Mouse (Mus musculus) heart, embryonic 12.5 days (tissue): ENCODE results near the gene Stoml2. TPM values are rescaled to one million over a fixed set of nuclear protein-coding genes. Genes with fewer than 3 reads are reported as not detected.
"Not testable (repeated sequence)": the region's sequence is repeated elsewhere in the genome, so short reads cannot be mapped to it uniquely, and the experiment has no call there.

Experiments
- ATAC-seq: fragments of 200-750 bp; cut with Nextera tagmentation; 2 replicates; pipeline ENCODE4 v1.8.0; 2017; ENCODE audit warnings: moderate TSS enrichment, moderate library complexity; ENCODE audit not compliant: insufficient number of reproducible peaks, low FRiP score
- H3K27ac ChIP-seq: fragments of 300-500 bp; sonication (generic); 2 replicates; pipeline ENCODE4 v1.5.1; 2016; ENCODE audit warnings: mild to moderate bottlenecking, moderate library complexity; ENCODE audit not compliant: poor library complexity, severe bottlenecking
- H3K27me3 ChIP-seq: fragments of 300-500 bp; sonication (generic); replicated peaks from 2 replicates; pipeline ENCODE4 v1.6.1; 2016; ENCODE audit warnings: mild to moderate bottlenecking, moderate library complexity
- H3K36me3 ChIP-seq: fragments of 300-500 bp; sonication (generic); 2 replicates; pipeline ENCODE4 v1.6.1; 2016; ENCODE audit warnings: mild to moderate bottlenecking, moderate library complexity
- H3K4me1 ChIP-seq: fragments of 300-500 bp; sonication (generic); replicated peaks from 2 replicates; pipeline ENCODE4 v1.6.1; 2016; ENCODE audit warnings: mild to moderate bottlenecking
- H3K4me2 ChIP-seq: fragments of 300-500 bp; sonication (generic); 2 replicates; pipeline ENCODE4 v1.6.1; 2016; ENCODE audit warnings: mild to moderate bottlenecking, moderate library complexity
- H3K4me3 ChIP-seq: fragments of 300-500 bp; sonication (generic); 2 replicates; pipeline ENCODE4 v1.5.1; 2016; ENCODE audit warnings: mild to moderate bottlenecking
- H3K9ac ChIP-seq: fragments of 300-500 bp; sonication (generic); 2 replicates; pipeline ENCODE4 v1.6.1; 2016; ENCODE audit warnings: mild to moderate bottlenecking, moderate library complexity
- H3K9me3 ChIP-seq: fragments of 300-500 bp; sonication (generic); replicated peaks from 2 replicates; pipeline ENCODE4 v1.6.1; 2016; ENCODE audit warnings: mild to moderate bottlenecking, moderate library complexity
- WGBS: fragments of 180-500 bp; shearing (Covaris S2); methylation state at CpG from one replicate; pipeline ENCODE4 v1.1.7; 2016; 5-methylcytosine and 5-hydroxymethylcytosine counted together
- polyA plus RNA-seq: library from polyadenylated mRNA; unstranded; fragments of >200 nt; fragmentation: Nextera tagmentation; extraction: Ambion mirVana; gene quantifications from 2 replicates; pipeline ENCODE4 v1.2.1, GENCODE M21; 2016

Gene Stoml2
- polyA plus RNA-seq, 1 experiment from 2014 or later: 208 TPM

GRCm38 (mm10) chr4:43001272-43001671 lies 30.2 kb downstream of the Stoml2 start:
- no peak overlapping the region for H3K4me2 ChIP-seq
- H3K4me1 ChIP-seq: peaks cover 20% of the 10 kb centered on the region
- no peaks in the 10 kb centered on the region for H3K27me3 ChIP-seq
- ATAC-seq: no peak
- H3K36me3 ChIP-seq: peaks cover 12% of the 10 kb centered on the region; the same call in 1 of the 2 replicates
- H3K9me3 ChIP-seq: no peaks in the 10 kb centered on the region
- no peak overlapping the region for H3K4me3 ChIP-seq
- WGBS: 77% methylated on average over 2 of the region's 2 CpGs
- H3K9ac ChIP-seq: no peak overlapping the region
- H3K27ac ChIP-seq: no peak overlapping the region

GRCm38 (mm10) chr4:43000141-43000986 lies 31.1 kb downstream of the Stoml2 start, which contains the start of gene Vcp:
TSS of gene Vcp (minus strand) at chr4:43000507.
- H3K4me2 ChIP-seq: peak within 1 kb of the TSS; percentile 65
- peaks cover 20% of the 10 kb centered on the region for H3K4me1 ChIP-seq
- not testable (repeated sequence) for H3K9me3 ChIP-seq, H3K27me3 ChIP-seq
- peak; percentile 98 for ATAC-seq
- peaks cover 19% of the 10 kb centered on the region for H3K36me3 ChIP-seq
- peak within 1 kb of the TSS; percentile 99 for H3K9ac ChIP-seq
- H3K27ac ChIP-seq: peak within 1 kb of the TSS; percentile 100
- WGBS: under 1% methylated on average over 52 of the region's 56 CpGs
- peak within 1 kb of the TSS; percentile 97 for H3K4me3 ChIP-seq

- peak overlapping the region; percentile 97 for H3K4me3 ChIP-seq
- peak overlapping the region; percentile 99 for H3K9ac ChIP-seq
- H3K36me3 ChIP-seq: peaks cover 19% of the 10 kb centered on the region
- peaks cover 20% of the 10 kb centered on the region for H3K4me1 ChIP-seq
- H3K27ac ChIP-seq: peak overlapping the region; percentile 100
- H3K4me2 ChIP-seq: peak overlapping the region; percentile 65
- no peaks in the 10 kb centered on the region for H3K27me3 ChIP-seq
- H3K9me3 ChIP-seq: no peaks in the 10 kb centered on the region
- WGBS: under 1% methylated on average over 51 of the region's 51 CpGs
- ATAC-seq: peak; percentile 90
Measured at GRCm38 (mm10) chr4:42999451-43000140, 31.9 kb downstream of the Stoml2 start.

- Histone ChIP-seq H3K4me2 (peak overlapping the region; percentile 65), H3K27me3 (no peaks in the 10 kb centered on the region), H3K36me3 (peaks cover 32% of the 10 kb centered on the region), H3K4me3 (peak overlapping the region; percentile 97), H3K4me1 (peaks cover 20% of the 10 kb centered on the region), H3K27ac (peak overlapping the region; percentile 83), H3K9ac (peak overlapping the region; percentile 99), H3K9me3 (no peaks in the 10 kb centered on the region)
- no peak for ATAC-seq
- WGBS: 46% methylated on average over 2 of the region's 2 CpGs
Measured at GRCm38 (mm10) chr4:42998022-42998421, 33.5 kb downstream of the Stoml2 start.

- H3K4me3 ChIP-seq: no peak overlapping the region
- ATAC-seq: no peak
- no peaks in the 10 kb centered on the region for H3K9me3 ChIP-seq
- H3K4me1 ChIP-seq: no peaks in the 10 kb centered on the region
- no peaks in the 10 kb centered on the region for H3K27me3 ChIP-seq
- H3K4me2 ChIP-seq: no peak overlapping the region
- no peak overlapping the region for H3K9ac ChIP-seq
- WGBS: 87% methylated on average over 1 of the region's 1 CpGs
- no peak overlapping the region for H3K27ac ChIP-seq
- peaks cover 98% of the 10 kb centered on the region for H3K36me3 ChIP-seq
Measured at GRCm38 (mm10) chr4:42988296-42988695, 43.2 kb downstream of the Stoml2 start.

GRCm38 (mm10) chr4:42980467-42980866 lies 51.0 kb downstream of the Stoml2 start:
- WGBS: 91% methylated on average over 8 of the region's 8 CpGs
- peaks cover 81% of the 10 kb centered on the region for H3K36me3 ChIP-seq
- ATAC-seq, H3K27ac ChIP-seq, H3K4me1 ChIP-seq, H3K4me3 ChIP-seq, H3K27me3 ChIP-seq, H3K4me2 ChIP-seq, H3K9me3 ChIP-seq, H3K9ac ChIP-seq: not testable (repeated sequence)

GRCm38 (mm10) chr4:42978062-42978461 lies 53.4 kb downstream of the Stoml2 start:
- no peak overlapping the region for H3K9ac ChIP-seq
- no peak overlapping the region for H3K4me2 ChIP-seq
- peaks cover 16% of the 10 kb centered on the region for H3K4me1 ChIP-seq
- H3K9me3 ChIP-seq: no peaks in the 10 kb centered on the region
- 93% methylated on average over 4 of the region's 4 CpGs for WGBS
- no peak for ATAC-seq
- no peaks in the 10 kb centered on the region for H3K27me3 ChIP-seq
- peaks cover 57% of the 10 kb centered on the region for H3K36me3 ChIP-seq
- H3K27ac ChIP-seq: no peak overlapping the region
- H3K4me3 ChIP-seq: no peak overlapping the region

Other genes starting within 250 kb of the Stoml2 start
- gene Fam205a1, start 177.8 kb downstream of the Stoml2 start, polyA plus RNA-seq: 0.04 TPM in 1 of 2 replicates, not detected in the other
- gene Gm12394, start 174.9 kb downstream of the Stoml2 start, polyA plus RNA-seq: 0.11 TPM in 1 of 2 replicates, not detected in the other
- gene Fam205c, start 157.5 kb downstream of the Stoml2 start, polyA plus RNA-seq: 0.37 and 0.60 TPM in 2 replicates
- 3.4 and 3.9 TPM in 2 replicates for gene Phf24, start 115.0 kb downstream of the Stoml2 start, polyA plus RNA-seq
- 15.6 and 17.7 TPM in 2 replicates for gene Dnajb5, start 81.9 kb downstream of the Stoml2 start, polyA plus RNA-seq
- 0.23 and 0.49 TPM in 2 replicates for gene 1700022I11Rik, start 62.1 kb downstream of the Stoml2 start, polyA plus RNA-seq
- 568 and 582 TPM in 2 replicates for gene Vcp, start 31.2 kb downstream of the Stoml2 start, polyA plus RNA-seq
- gene Fancg, start 21.2 kb downstream of the Stoml2 start, polyA plus RNA-seq: 12.2 and 12.9 TPM in 2 replicates
- gene Pigo, start 5.9 kb downstream of the Stoml2 start, polyA plus RNA-seq: 15.8 and 18.7 TPM in 2 replicates
- gene Fam214b, start 14.5 kb upstream of the Stoml2 start, polyA plus RNA-seq: 17.4 and 19.3 TPM in 2 replicates
- gene Unc13b, start 27.2 kb upstream of the Stoml2 start, polyA plus RNA-seq: 15.1 and 15.8 TPM in 2 replicates
- gene Atp8b5, start 235.4 kb upstream of the Stoml2 start, polyA plus RNA-seq: 0.21 TPM in 1 of 2 replicates, not detected in the other